Mouse (Mus musculus) liver, embryonic 11.5 days (tissue): Measurements from ENCODE around the gene Acaa1a. TPM values are rescaled to one million over a fixed set of nuclear protein-coding genes. Genes with fewer than 3 reads are reported as not detected.

Source experiments
- ATAC-seq: fragments of 200-750 bp; cut with Nextera tagmentation; replicated peaks from 2 replicates; pipeline ENCODE4 v1.8.0; 2017; ENCODE audit warnings: moderate number of reproducible peaks, mild to moderate bottlenecking, moderate TSS enrichment, moderate library complexity; ENCODE audit not compliant: low FRiP score
- DNase-seq: peaks from one replicate; pipeline ENCODE4 v3.0.0-alpha.2; 2017; ENCODE audit warnings: low spot score
- H3K27ac ChIP-seq: fragments of 300-500 bp; sonication (generic); 2 replicates; pipeline ENCODE4 v1.5.1; 2014; ENCODE audit warnings: mild to moderate bottlenecking, low read depth, low read length, control low read depth
- H3K27me3 ChIP-seq: fragments of 300-500 bp; sonication (generic); replicated peaks from 2 replicates; pipeline ENCODE4 v1.6.1; 2014; ENCODE audit warnings: low read length, mixed read lengths; ENCODE audit not compliant: control insufficient read depth, insufficient read depth
- H3K36me3 ChIP-seq: fragments of 300-500 bp; sonication (generic); 2 replicates; pipeline ENCODE4 v1.6.1; 2014; ENCODE audit warnings: mild to moderate bottlenecking, low read length, moderate library complexity, mixed read lengths; ENCODE audit not compliant: control insufficient read depth, insufficient read depth
- H3K4me1 ChIP-seq: fragments of 300-500 bp; sonication (generic); replicated peaks from 2 replicates; pipeline ENCODE4 v1.6.1; 2014; ENCODE audit warnings: low read length, mixed read lengths; ENCODE audit not compliant: control insufficient read depth, insufficient read depth
- H3K4me2 ChIP-seq: fragments of 300-500 bp; sonication (generic); 2 replicates; pipeline ENCODE4 v1.6.1; 2014; ENCODE audit warnings: mild to moderate bottlenecking, control low read depth, moderate library complexity
- H3K4me3 ChIP-seq: fragments of 300-500 bp; sonication (generic); 2 replicates; pipeline ENCODE4 v1.5.1; 2014; ENCODE audit warnings: low read depth, low read length, control low read depth
- H3K9ac ChIP-seq: fragments of 300-500 bp; sonication (generic); 2 replicates; pipeline ENCODE4 v1.6.1; 2014; ENCODE audit warnings: low read depth, low read length, control low read depth
- H3K9me3 ChIP-seq: fragments of 300-500 bp; sonication (generic); 2 replicates; pipeline ENCODE4 v1.6.1; 2016; ENCODE audit warnings: low read length, inconsistent platforms, mixed read lengths; ENCODE audit not compliant: control insufficient read depth
- WGBS: fragments of 180-500 bp; shearing (Covaris S2); extraction: QIAGEN DNeasy Blood & Tissue Kit; methylation state at CpG from one replicate; pipeline ENCODE4 v1.1.7; 2014; 5-methylcytosine and 5-hydroxymethylcytosine counted together
- polyA plus RNA-seq: library from polyadenylated mRNA; unstranded; fragments of >200 nt; fragmentation: Nextera tagmentation; extraction: Ambion mirVana; gene quantifications from 2 replicates; pipeline ENCODE4 v1.2.1, GENCODE M21; 2014

Acaa1a gene
- polyA plus RNA-seq, 1 experiment from 2014 or later = 61.2 TPM

GRCm38 (mm10) chr9:119388956-119389355 is 49.5 kb downstream of the Acaa1a start:
- no peak for ATAC-seq
- no peaks in the 10 kb centered on the region for H3K4me1 ChIP-seq
- H3K9me3 ChIP-seq = no peaks in the 10 kb centered on the region
- WGBS = 48% methylated on average over 5 of the region's 5 CpGs
- 0 out of 2 replicates have a peak, but pooled peaks cover 2% of the 10 kb centered on the region for H3K36me3 ChIP-seq
- H3K9ac ChIP-seq = no peak overlapping the region
- no peak overlapping the region for H3K27ac ChIP-seq
- H3K4me3 ChIP-seq = no peak overlapping the region
- peak; percentile 36 for DNase-seq
- H3K27me3 ChIP-seq = no peaks in the 10 kb centered on the region
- H3K4me2 ChIP-seq = no peak overlapping the region

GRCm38 (mm10) chr9:119390214-119390613 is 50.7 kb downstream of the Acaa1a start:
- Histone ChIP-seq H3K9me3 (no peaks in the 10 kb centered on the region), H3K27me3 (no peaks in the 10 kb centered on the region), H3K4me2 (no peak overlapping the region), H3K27ac (no peak overlapping the region), H3K4me1 (no peaks in the 10 kb centered on the region), H3K4me3 (no peak overlapping the region), H3K36me3 (0 out of 2 replicates have a peak, but pooled peaks cover under 1% of the 10 kb centered on the region), H3K9ac (no peak overlapping the region)
- WGBS = 80% methylated on average over 2 of the region's 2 CpGs
- ATAC-seq (no peak), DNase-seq (no peak)

GRCm38 (mm10) chr9:119394808-119395207 is 55.3 kb downstream of the Acaa1a start:
- Histone ChIP-seq H3K27ac (no peak overlapping the region), H3K4me2 (no peak overlapping the region), H3K36me3 (no peaks in the 10 kb centered on the region), H3K27me3 (no peaks in the 10 kb centered on the region), H3K9ac (no peak overlapping the region), H3K4me3 (no peak overlapping the region), H3K4me1 (no peaks in the 10 kb centered on the region), H3K9me3 (no peaks in the 10 kb centered on the region)
- no peak for ATAC-seq
- 78% methylated on average over 1 of the region's 1 CpGs for WGBS
- DNase-seq = no peak

Other genes with a start within 250 kb of the Acaa1a start
- gene Plcd1, start 246.2 kb upstream of the Acaa1a start, polyA plus RNA-seq = 4.9 and 5.5 TPM in 2 replicates
- gene Dlec1, start 237.2 kb upstream of the Acaa1a start, polyA plus RNA-seq = 0.14 and 0.34 TPM in 2 replicates
- gene Acaa1b, start 182.6 kb upstream of the Acaa1a start, polyA plus RNA-seq = 0.34 and 0.63 TPM in 2 replicates
- gene Gm47289, start 180.5 kb upstream of the Acaa1a start, polyA plus RNA-seq = not detected in 2 replicates
- gene Slc22a13, start 130.6 kb upstream of the Acaa1a start, polyA plus RNA-seq = not detected in 2 replicates
- 14.2 TPM in 2 replicates for gene Oxsr1, start 17.2 kb upstream of the Acaa1a start, polyA plus RNA-seq
- gene Myd88, start 1.7 kb downstream of the Acaa1a start, polyA plus RNA-seq = 28.6 and 30.6 TPM in 2 replicates
- 9.5 and 11.0 TPM in 2 replicates for gene Xylb, start 17.7 kb downstream of the Acaa1a start, polyA plus RNA-seq
- not detected in 2 replicates for gene Slc22a14, start 25.9 kb downstream of the Acaa1a start, polyA plus RNA-seq
- 15.8 and 16.4 TPM in 2 replicates for gene Acvr2b, start 62.4 kb downstream of the Acaa1a start, polyA plus RNA-seq
- 18.7 and 22.5 TPM in 2 replicates for gene Exog, start 105.3 kb downstream of the Acaa1a start, polyA plus RNA-seq
- 0.22 TPM in 1 of 2 replicates, not detected in the other for gene Scn5a, start 239.3 kb downstream of the Acaa1a start, polyA plus RNA-seq